Mouse (Mus musculus): ENCODE data around the gene Tmem132d. TPM values are rescaled to one million over a fixed set of nuclear protein-coding genes. Genes with fewer than 3 reads are reported as not detected.
"Not testable (repeated sequence)": the region's sequence is repeated elsewhere in the genome, so short reads cannot be mapped to it uniquely, and the experiment has no call there.

Gene Tmem132d
- polyA plus RNA-seq, 1 experiment from 2014 or later: 0.20 TPM

GRCm38 (mm10) chr5:127990826-127991225, 442.1 kb downstream of the Tmem132d start:
- no peak overlapping the region for H3K27ac ChIP-seq (ENCODE audit: low read depth)
- 88% methylated on average over 5 of the region's 5 CpGs for WGBS
- DNase-seq (ENCODE audit: low spot score) (no peak), ATAC-seq (replicated peaks; ENCODE audit: low FRiP score, low TSS enrichment, low read depth) (no peak)
- H3K4me1 ChIP-seq (replicated peaks; ENCODE audit: control insufficient read depth, insufficient read depth, low read length): no peaks in the 10 kb centered on the region
- H3K4me2 ChIP-seq (ENCODE audit: low read length): no peak overlapping the region
- no peaks in the 10 kb centered on the region for H3K27me3 ChIP-seq (replicated peaks; ENCODE audit: control insufficient read depth, insufficient read depth, low read length)
- no peaks in the 10 kb centered on the region for H3K36me3 ChIP-seq (ENCODE audit: control insufficient read depth, insufficient read depth, low read length)
- no peak overlapping the region for H3K9ac ChIP-seq (ENCODE audit: low read length)
- no peak overlapping the region for H3K4me3 ChIP-seq (ENCODE audit: low read depth, low read length)
- no peaks in the 10 kb centered on the region for H3K9me3 ChIP-seq (ENCODE audit: control insufficient read depth, low read length)

GRCm38 (mm10) chr5:127980003-127980358, 452.9 kb downstream of the Tmem132d start:
- WGBS: 60% methylated on average over 6 of the region's 6 CpGs
- not testable (repeated sequence) for ATAC-seq (replicated peaks; ENCODE audit: low FRiP score, low TSS enrichment, low read depth); DNase-seq (ENCODE audit: low spot score)

GRCm38 (mm10) chr5:127979329-127980002, 453.4 kb downstream of the Tmem132d start:
- ATAC-seq (replicated peaks; ENCODE audit: low FRiP score, low TSS enrichment, low read depth) (0 out of 2 replicates have a peak, but pooled peaks have one; percentile 50), DNase-seq (ENCODE audit: low spot score) (no peak)
- Histone ChIP-seq H3K4me3 (ENCODE audit: low read depth, low read length) (no peak overlapping the region), H3K9me3 (ENCODE audit: control insufficient read depth, low read length) (no peaks in the 10 kb centered on the region), H3K27ac (ENCODE audit: low read depth) (no peak overlapping the region), H3K9ac (ENCODE audit: low read length) (no peak overlapping the region), H3K4me2 (ENCODE audit: low read length) (no peak overlapping the region), H3K4me1 (replicated peaks; ENCODE audit: control insufficient read depth, insufficient read depth, low read length) (no peaks in the 10 kb centered on the region), H3K36me3 (ENCODE audit: control insufficient read depth, insufficient read depth, low read length) (no peaks in the 10 kb centered on the region), H3K27me3 (replicated peaks; ENCODE audit: control insufficient read depth, insufficient read depth, low read length) (no peaks in the 10 kb centered on the region)
- 36% methylated on average over 6 of the region's 6 CpGs for WGBS

More at GRCm38 (mm10) chr5:127980003-127980358, 452.9 kb downstream of the Tmem132d start:
- H3K9me3 ChIP-seq (ENCODE audit: control insufficient read depth, low read length); H3K27ac ChIP-seq (ENCODE audit: low read depth); H3K27me3 ChIP-seq (replicated peaks; ENCODE audit: control insufficient read depth, insufficient read depth, low read length); H3K9ac ChIP-seq (ENCODE audit: low read length); H3K4me1 ChIP-seq (replicated peaks; ENCODE audit: control insufficient read depth, insufficient read depth, low read length); H3K4me2 ChIP-seq (ENCODE audit: low read length); H3K4me3 ChIP-seq (ENCODE audit: low read depth, low read length); H3K36me3 ChIP-seq (ENCODE audit: control insufficient read depth, insufficient read depth, low read length): not testable (repeated sequence)

GRCm38 (mm10) chr5:127976661-127977060, 456.2 kb downstream of the Tmem132d start:
- H3K9ac ChIP-seq (ENCODE audit: low read length): no peak overlapping the region
- H3K4me3 ChIP-seq (ENCODE audit: low read depth, low read length): no peak overlapping the region
- no peak for DNase-seq (ENCODE audit: low spot score)
- ATAC-seq (replicated peaks; ENCODE audit: low FRiP score, low TSS enrichment, low read depth): no peak
- 88% methylated on average over 10 of the region's 10 CpGs for WGBS
- H3K4me2 ChIP-seq (ENCODE audit: low read length): no peak overlapping the region
- no peaks in the 10 kb centered on the region for H3K4me1 ChIP-seq (replicated peaks; ENCODE audit: control insufficient read depth, insufficient read depth, low read length)
- H3K9me3 ChIP-seq (ENCODE audit: control insufficient read depth, low read length): no peaks in the 10 kb centered on the region
- no peaks in the 10 kb centered on the region for H3K36me3 ChIP-seq (ENCODE audit: control insufficient read depth, insufficient read depth, low read length)
- H3K27me3 ChIP-seq (replicated peaks; ENCODE audit: control insufficient read depth, insufficient read depth, low read length): no peaks in the 10 kb centered on the region
- H3K27ac ChIP-seq (ENCODE audit: low read depth): no peak overlapping the region

DNA sequence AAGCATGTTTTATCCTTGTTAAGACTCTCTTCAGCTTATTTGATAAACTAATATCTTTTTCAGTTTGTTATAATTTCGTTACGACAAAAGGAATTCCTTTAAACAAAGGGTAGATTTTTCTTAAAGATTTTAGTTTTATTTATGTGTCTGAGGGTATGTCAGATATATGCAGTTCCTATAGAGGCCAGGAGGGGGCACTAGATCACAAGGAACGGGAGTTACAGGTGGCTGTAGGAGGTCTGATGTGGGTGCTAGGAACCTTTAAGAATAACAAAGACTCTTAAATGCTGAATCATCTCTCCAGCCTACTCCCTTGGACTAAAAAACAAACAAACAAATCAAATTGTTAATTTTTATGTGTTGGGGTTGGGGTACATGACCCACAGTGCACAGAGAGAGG, 467.2 kb downstream of the Tmem132d start:
- no peak overlapping the region for H3K9ac ChIP-seq (ENCODE audit: low read length)
- no peaks in the 10 kb centered on the region; the same call in 1 of the 2 replicates for H3K9me3 ChIP-seq (ENCODE audit: control insufficient read depth, low read length)
- 84% methylated on average over 3 of the region's 3 CpGs for WGBS
- no peak overlapping the region for H3K4me3 ChIP-seq (ENCODE audit: low read depth, low read length)
- no peak overlapping the region for H3K4me2 ChIP-seq (ENCODE audit: low read length)
- H3K4me1 ChIP-seq (replicated peaks; ENCODE audit: control insufficient read depth, insufficient read depth, low read length): no peaks in the 10 kb centered on the region
- ATAC-seq (replicated peaks; ENCODE audit: low FRiP score, low TSS enrichment, low read depth) (no peak), DNase-seq (ENCODE audit: low spot score) (no peak)
- H3K36me3 ChIP-seq (ENCODE audit: control insufficient read depth, insufficient read depth, low read length): no peaks in the 10 kb centered on the region
- H3K27me3 ChIP-seq (replicated peaks; ENCODE audit: control insufficient read depth, insufficient read depth, low read length): no peaks in the 10 kb centered on the region
- H3K27ac ChIP-seq (ENCODE audit: low read depth): no peak overlapping the region

- Histone ChIP-seq H3K27me3 (replicated peaks; ENCODE audit: control insufficient read depth, insufficient read depth, low read length) (no peaks in the 10 kb centered on the region), H3K27ac (ENCODE audit: low read depth) (no peak overlapping the region), H3K4me3 (ENCODE audit: low read depth, low read length) (no peak overlapping the region), H3K9me3 (ENCODE audit: control insufficient read depth, low read length) (no peaks in the 10 kb centered on the region), H3K4me1 (replicated peaks; ENCODE audit: control insufficient read depth, insufficient read depth, low read length) (no peaks in the 10 kb centered on the region), H3K36me3 (ENCODE audit: control insufficient read depth, insufficient read depth, low read length) (no peaks in the 10 kb centered on the region), H3K9ac (ENCODE audit: low read length) (no peak overlapping the region), H3K4me2 (ENCODE audit: low read length) (no peak overlapping the region)
- ATAC-seq (replicated peaks; ENCODE audit: low FRiP score, low TSS enrichment, low read depth): no peak
- no peak for DNase-seq (ENCODE audit: low spot score)
- WGBS: 82% methylated on average over 4 of the region's 4 CpGs
Observed at GRCm38 (mm10) chr5:127962656-127963055, 470.2 kb downstream of the Tmem132d start.

DNA sequence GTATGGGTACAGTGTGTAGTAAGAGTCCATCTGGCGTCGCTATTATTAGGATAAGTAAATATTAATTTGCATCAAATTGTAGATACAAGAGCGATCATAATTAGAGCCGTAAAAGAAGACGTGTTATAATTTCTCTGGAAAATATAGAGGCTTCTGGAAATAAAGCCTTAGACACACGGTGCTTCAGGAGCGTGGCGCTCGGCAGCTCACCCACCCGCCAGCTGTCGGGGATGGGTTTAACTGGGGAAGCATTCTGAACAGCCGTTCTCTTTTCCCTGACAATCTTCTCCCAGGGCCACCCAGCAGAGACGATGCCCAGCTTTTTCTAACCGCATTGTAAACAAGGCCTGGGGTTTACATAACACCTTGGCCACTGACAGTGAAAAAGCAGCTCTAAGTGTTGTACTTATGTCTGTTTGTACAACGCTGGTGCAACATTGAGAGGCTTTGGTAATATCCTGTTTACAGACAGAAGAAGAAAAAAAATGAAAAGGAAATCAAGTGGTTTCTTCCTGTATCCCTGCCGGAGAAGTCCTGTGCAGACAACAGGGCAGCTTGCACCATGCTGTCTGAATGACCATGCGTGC, 476.3 kb downstream of the Tmem132d start:
- no peaks in the 10 kb centered on the region for H3K4me1 ChIP-seq (replicated peaks; ENCODE audit: control insufficient read depth, insufficient read depth, low read length)
- WGBS: 50% methylated on average over 17 of the region's 17 CpGs
- no peaks in the 10 kb centered on the region for H3K9me3 ChIP-seq (ENCODE audit: control insufficient read depth, low read length)
- no peak for DNase-seq (ENCODE audit: low spot score)
- H3K4me2 ChIP-seq (ENCODE audit: low read length): no peak overlapping the region
- no peak for ATAC-seq (replicated peaks; ENCODE audit: low FRiP score, low TSS enrichment, low read depth)
- no peak overlapping the region for H3K9ac ChIP-seq (ENCODE audit: low read length)
- no peak overlapping the region for H3K4me3 ChIP-seq (ENCODE audit: low read depth, low read length)
- H3K36me3 ChIP-seq (ENCODE audit: control insufficient read depth, insufficient read depth, low read length): no peaks in the 10 kb centered on the region
- H3K27ac ChIP-seq (ENCODE audit: low read depth): no peak overlapping the region
- no peaks in the 10 kb centered on the region for H3K27me3 ChIP-seq (replicated peaks; ENCODE audit: control insufficient read depth, insufficient read depth, low read length)

DNA sequence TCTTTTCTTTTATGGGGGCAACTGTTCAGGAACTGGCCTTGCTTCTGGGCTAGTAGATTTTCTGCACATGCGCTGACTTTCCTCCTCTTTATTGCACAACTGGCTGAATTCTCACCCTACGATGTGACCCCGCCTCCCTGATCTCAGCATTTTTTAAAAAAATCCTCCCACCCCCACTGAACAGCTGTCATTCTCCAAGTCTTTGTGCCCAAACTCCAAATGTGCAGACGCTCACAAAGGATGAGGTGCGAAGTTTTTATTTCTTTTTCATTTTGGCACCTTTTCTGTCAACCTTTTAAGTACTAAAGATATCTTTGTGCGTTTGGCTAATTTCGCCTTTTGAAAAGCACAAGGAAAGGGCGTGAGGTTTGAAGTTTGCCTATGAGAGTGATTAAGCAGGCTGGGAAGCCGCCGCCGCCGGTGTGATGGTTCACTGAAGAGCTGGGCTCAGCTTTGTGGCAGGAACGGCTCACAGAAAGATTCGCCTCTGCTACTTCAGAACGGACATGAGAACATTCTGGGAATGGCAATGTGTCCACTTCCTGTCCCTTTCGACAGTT, 478.6 kb downstream of the Tmem132d start:
- DNase-seq (ENCODE audit: low spot score): no peak

DNA sequence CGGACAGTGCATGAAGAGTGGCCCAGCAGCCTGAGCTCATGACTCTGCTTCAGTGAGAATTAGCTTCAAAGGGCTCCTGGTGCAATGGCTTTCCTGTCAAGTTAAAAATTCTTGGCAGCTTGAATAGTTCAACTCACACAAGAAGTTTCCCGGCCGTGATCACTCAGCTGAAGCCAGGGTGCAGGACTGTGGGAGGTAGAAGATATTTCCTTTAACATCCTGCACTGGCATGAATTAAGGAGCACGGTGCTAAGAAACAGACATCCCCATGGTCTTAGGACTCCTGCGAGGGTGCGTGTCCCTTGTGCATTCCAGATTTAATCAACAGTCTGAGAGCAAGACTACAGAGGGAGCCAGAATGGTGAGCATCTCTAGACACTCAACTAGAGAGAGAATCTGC, 480.1 kb downstream of the Tmem132d start:
- Histone ChIP-seq H3K9me3 (ENCODE audit: control insufficient read depth, low read length) (no peaks in the 10 kb centered on the region), H3K4me2 (ENCODE audit: low read length) (no peak overlapping the region), H3K4me3 (ENCODE audit: low read depth, low read length) (no peak overlapping the region), H3K27ac (ENCODE audit: low read depth) (no peak overlapping the region), H3K4me1 (replicated peaks; ENCODE audit: control insufficient read depth, insufficient read depth, low read length) (no peaks in the 10 kb centered on the region), H3K9ac (ENCODE audit: low read length) (no peak overlapping the region), H3K27me3 (replicated peaks; ENCODE audit: control insufficient read depth, insufficient read depth, low read length) (no peaks in the 10 kb centered on the region), H3K36me3 (ENCODE audit: control insufficient read depth, insufficient read depth, low read length) (no peaks in the 10 kb centered on the region)
- ATAC-seq (replicated peaks; ENCODE audit: low FRiP score, low TSS enrichment, low read depth): no peak
- DNase-seq (ENCODE audit: low spot score): no peak
- WGBS: 65% methylated on average over 6 of the region's 6 CpGs

More for the DNA sequence above, 478.6 kb downstream of the Tmem132d start:
- no peaks in the 10 kb centered on the region for H3K36me3 ChIP-seq (ENCODE audit: control insufficient read depth, insufficient read depth, low read length)
- no peaks in the 10 kb centered on the region for H3K9me3 ChIP-seq (ENCODE audit: control insufficient read depth, low read length)
- no peak overlapping the region for H3K4me2 ChIP-seq (ENCODE audit: low read length)
- WGBS: 77% methylated on average over 16 of the region's 16 CpGs
- H3K27ac ChIP-seq (ENCODE audit: low read depth): no peak overlapping the region
- no peaks in the 10 kb centered on the region for H3K4me1 ChIP-seq (replicated peaks; ENCODE audit: control insufficient read depth, insufficient read depth, low read length)
- no peak overlapping the region for H3K9ac ChIP-seq (ENCODE audit: low read length)
- no peak for ATAC-seq (replicated peaks; ENCODE audit: low FRiP score, low TSS enrichment, low read depth)
- no peaks in the 10 kb centered on the region for H3K27me3 ChIP-seq (replicated peaks; ENCODE audit: control insufficient read depth, insufficient read depth, low read length)
- no peak overlapping the region for H3K4me3 ChIP-seq (ENCODE audit: low read depth, low read length)
